Mouse (Mus musculus) gastrocnemius, adult 8-10 months (tissue): ENCODE results near the gene Carmil3. TPM values are rescaled to one million over a fixed set of nuclear protein-coding genes. Genes with fewer than 3 reads are reported as not detected.

Experiments used
- DNase-seq, 2 experiments: peaks; one replicate each; pipeline ENCODE4 v3.0.0; 2022; ENCODE audit warnings: low spot score in 2 of 2
- total RNA-seq, 4 experiments: library from RNA; stranded (reverse); gene quantifications; 2 replicates each; pipeline ENCODE4 v1.2.4; 2022

Gene Carmil3
- total RNA-seq, 4 experiments from 2014 or later: 0.38 to 0.40 (median 0.39) TPM

DNA sequence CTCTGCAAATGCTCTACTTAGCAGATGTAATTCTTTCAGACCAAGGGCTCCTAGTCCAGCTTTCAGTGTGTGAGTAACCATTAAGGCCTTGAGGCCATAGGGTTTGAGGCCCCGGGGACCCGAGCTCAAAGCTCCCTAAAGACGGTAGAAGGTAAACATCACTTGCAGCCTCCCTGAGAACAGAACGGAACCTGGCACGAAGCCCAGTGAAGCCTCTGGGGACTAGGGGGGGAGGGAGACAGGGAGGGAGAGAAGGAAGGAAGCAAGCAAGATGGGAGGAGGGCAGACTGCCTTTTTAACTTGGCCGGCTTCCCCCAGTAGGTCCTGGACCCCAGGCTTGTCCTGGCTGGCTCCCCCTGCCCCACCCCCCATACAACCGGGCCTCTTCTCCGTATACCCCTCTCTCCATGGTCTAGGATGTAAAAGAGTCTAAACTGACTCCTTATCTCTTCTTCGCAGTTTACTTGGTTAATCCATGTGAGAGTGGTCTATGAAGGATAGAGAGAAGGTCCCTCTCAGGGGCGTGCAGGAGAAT is 50.4 kb downstream of the Carmil3 start:
- DNase-seq: peak; percentile 48 to 59

DNA sequence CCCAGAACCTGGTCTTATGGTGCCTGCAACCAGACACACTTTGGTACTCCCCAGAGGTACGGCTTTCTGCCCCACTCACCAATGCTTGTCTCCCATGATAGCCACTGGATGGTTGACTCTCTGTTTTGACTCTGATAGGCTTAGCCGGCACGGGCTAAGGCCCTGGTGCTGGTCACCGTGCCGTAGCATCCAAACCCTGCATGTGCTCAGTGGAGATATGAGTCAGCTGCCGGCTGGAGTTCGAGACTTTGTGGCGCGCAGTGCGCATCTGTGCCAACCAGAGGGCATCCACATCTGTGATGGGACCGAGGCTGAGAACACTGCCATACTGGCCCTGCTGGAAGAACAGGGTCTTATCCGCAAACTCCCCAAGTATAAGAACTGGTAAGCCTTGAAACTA is 51.8 kb downstream of the Carmil3 start:
- no peak for DNase-seq

DNA sequence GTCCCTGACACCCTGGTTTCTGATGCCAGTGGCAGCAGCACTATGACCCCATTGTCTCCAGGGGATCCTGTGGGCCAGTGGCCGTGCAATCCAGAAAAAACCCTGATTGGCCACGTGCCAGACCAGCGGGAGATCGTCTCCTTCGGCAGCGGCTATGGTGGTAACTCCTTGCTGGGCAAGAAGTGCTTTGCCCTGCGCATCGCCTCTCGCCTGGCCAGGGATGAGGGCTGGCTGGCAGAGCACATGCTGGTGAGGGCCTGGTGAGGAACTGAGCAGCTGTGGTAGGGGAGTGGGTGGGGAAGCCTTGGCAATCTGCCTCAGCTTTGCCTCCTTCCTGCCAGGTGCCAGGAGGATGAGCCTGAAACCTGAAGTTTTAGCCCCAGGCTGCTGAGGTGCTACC is 53.9 kb downstream of the Carmil3 start:
- DNase-seq: no peak

DNA sequence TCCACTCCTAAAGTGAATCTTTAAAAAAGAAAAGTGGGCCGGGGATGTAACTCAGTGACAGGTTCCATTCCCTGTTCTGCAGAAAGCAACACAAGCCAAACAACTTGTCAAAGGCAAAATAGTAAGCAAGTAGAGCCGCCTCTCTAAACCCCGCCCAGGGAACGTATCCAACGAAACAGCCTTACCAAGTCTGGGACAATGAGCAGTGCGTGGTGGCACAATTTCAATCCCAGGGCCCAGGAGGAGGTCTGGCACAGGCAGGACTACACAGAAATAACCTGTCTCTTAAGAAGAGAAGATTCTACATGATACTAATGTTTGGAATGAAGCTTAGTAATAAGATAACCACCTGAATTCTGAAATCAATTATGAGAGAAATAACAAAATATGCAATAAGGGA is 59.7 kb downstream of the Carmil3 start:
- no peak for DNase-seq

DNA sequence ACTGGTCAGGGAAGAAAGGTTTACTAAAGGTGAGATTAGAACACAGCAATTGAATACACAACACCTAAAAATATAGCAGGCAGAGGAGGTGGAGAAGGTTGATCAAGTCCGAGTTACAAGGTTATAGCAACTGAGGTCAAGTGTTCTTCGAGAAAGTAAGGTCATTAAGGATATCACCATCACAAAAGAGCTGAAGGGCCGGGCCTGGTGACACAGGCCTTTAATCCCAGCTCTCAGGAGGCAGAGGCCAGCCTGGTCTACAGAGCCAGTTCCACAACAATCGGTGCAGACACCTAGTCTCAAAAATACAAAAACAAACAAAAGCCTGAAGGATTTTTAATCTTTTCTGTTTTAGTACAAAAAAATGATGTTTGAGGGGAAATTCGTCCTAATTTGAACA is 60.9 kb downstream of the Carmil3 start:
- no peak for DNase-seq

DNA sequence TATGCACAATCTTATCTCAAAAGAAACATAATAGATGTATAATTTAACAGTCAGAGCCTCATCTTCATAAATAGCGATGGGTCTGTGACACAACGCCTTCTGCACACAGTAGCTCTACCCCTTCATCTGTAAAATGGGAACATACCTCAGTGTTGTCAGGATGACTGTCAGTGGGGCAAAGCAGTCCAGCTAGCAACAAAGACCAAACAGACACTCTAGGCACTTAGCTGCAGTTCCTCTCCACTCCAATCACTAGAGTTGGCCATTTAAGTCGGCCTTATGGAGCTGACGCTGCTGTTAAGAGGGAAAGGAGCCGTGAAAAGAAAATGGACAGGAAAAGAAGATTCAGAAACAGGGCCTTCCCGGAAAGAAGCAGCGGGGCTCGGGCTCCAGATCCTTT is 61.3 kb downstream of the Carmil3 start:
- DNase-seq: no peak

DNA sequence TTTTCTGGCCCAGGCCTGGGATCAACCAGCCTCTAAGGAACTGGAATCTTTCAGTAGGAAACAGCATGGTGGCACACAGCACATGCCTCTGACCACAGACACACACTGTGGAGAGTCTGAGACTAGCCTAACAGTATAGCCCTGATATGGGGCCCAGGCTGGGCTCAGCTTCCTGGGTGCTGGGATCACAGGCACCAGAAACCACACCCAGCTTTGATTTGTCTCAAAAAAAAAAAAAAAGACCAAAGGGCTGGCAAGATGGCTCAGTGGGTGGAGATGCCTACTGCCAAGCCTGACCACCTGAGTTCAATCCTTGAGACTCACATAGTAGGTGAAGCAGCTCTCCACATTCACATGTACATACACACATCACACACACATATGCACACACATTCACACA is 64.2 kb downstream of the Carmil3 start:
- no peak for DNase-seq

DNA sequence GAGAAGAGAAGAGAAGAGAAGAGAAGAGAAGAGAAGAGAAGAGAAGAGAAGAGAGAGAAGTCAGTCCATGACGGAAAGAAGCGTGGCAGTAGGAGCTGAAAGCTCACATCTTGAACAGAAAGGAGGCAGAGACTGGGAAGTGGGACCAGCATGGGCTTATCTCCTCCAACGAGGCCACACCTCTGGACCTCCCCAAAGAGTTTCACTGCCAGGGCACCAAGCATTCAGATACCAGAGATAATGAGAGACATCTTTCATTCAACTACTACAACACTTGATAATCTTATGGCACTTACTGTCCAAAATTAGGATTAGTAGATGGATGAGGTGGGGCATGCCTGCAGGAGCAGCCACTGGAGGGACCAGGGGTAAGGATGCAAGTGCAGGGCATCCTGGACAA is 65.3 kb downstream of the Carmil3 start:
- DNase-seq: no peak

DNA sequence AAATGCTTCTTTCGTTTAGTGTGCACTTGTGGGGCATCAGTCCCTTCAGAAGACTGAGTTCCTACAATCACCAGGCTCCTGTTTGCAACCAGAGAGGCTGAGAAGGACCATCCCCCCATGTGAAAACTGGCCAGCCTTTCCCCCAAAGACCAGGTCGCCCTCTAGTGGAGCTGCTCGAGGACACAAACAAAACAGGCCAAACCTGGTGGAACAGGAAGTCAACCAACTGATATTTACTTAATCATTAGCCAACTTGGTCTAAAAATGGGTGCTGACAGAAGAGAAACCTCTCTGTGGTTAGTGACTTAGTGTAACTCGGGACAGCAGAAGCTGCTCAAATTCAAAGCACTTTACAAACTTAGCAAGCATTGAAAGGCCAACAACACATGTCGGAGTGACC is 66.6 kb downstream of the Carmil3 start:
- DNase-seq: peak; percentile 55 to 61

DNA sequence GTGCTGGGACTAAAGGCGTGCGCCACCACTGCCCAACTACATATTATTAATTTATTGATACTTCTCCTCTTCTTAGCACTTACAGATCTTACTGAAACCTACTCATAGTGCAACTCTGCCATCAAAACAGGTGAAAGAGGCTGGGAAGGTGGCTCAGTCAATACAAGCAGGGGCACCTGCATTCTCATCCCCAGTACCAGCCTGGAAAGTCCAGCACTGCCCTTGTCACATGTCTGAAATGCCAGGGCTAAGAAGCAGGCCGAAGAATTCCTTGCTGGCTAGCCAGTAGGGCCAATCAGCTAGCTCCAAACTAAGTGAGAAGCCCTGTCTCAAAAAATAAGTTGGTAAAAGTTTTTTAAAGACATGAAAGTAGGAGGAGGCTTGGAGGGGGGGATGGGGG is 67.1 kb downstream of the Carmil3 start:
- no peak for DNase-seq

Other genes starting within 250 kb of the Carmil3 start
- gene Dhrs4, start 11.9 kb upstream of the Carmil3 start, total RNA-seq: 10 to 100 TPM; 22.2 to 45.2 (median 34.7) TPM
- gene Cpne6, start 19.8 kb downstream of the Carmil3 start, total RNA-seq: not detected
- gene Nrl, start 34.3 kb downstream of the Carmil3 start, total RNA-seq: not detected
- gene Pck2, start 49.6 kb downstream of the Carmil3 start, total RNA-seq: 1 to 10 TPM; 2.0 to 3.7 (median 2.5) TPM
- 100 to 1,000 TPM; 135 to 147 (median 143) TPM for gene Dcaf11, start 69.4 kb downstream of the Carmil3 start, total RNA-seq
- not detected for gene A730061H03Rik, start 69.8 kb downstream of the Carmil3 start, total RNA-seq
- gene Fitm1, start 85.0 kb downstream of the Carmil3 start, total RNA-seq: 100 to 1,000 TPM; 275 to 317 (median 288) TPM
- 10 to 100 TPM; 63.4 to 78.7 (median 78.0) TPM for gene Psme1, start 87.5 kb downstream of the Carmil3 start, total RNA-seq
- 10 to 100 TPM; 30.6 to 41.6 (median 37.6) TPM for gene Emc9, start 94.7 kb downstream of the Carmil3 start, total RNA-seq
- 10 to 100 TPM; 50.9 to 72.8 (median 62.7) TPM for gene Psme2, start 100.5 kb downstream of the Carmil3 start, total RNA-seq
- 10 to 100 TPM; 14.8 to 18.7 (median 16.6) TPM for gene Rnf31, start 101.1 kb downstream of the Carmil3 start, total RNA-seq
- gene Irf9, start 112.9 kb downstream of the Carmil3 start, total RNA-seq: 1 to 10 TPM; 2.4 to 3.0 (median 2.5) TPM
- gene Rec8, start 127.4 kb downstream of the Carmil3 start, total RNA-seq: not detected
- 10 to 100 TPM; 80.2 to 99.8 (median 88.9) TPM for gene Ipo4, start 145.3 kb downstream of the Carmil3 start, total RNA-seq
- 1 to 10 TPM in 3 of 4 experiments, under 1 TPM in 1; 0.67 to 1.6 (median 1.5) TPM for gene Gm49378, start 147.2 kb downstream of the Carmil3 start, total RNA-seq
- gene Tm9sf1, start 153.2 kb downstream of the Carmil3 start, total RNA-seq: 10 to 100 TPM; 15.6 to 18.3 (median 17.1) TPM
- under 1 TPM in 2 of 4 experiments, not detected in 2; 0.22 to 0.29 TPM for gene Tssk4, start 159.5 kb downstream of the Carmil3 start, total RNA-seq
- 10 to 100 TPM; 18.0 to 23.1 (median 20.7) TPM for gene Mdp1, start 169.9 kb downstream of the Carmil3 start, total RNA-seq
- 1 to 10 TPM; 1.6 to 2.4 (median 1.8) TPM for gene Gmpr2, start 181.3 kb downstream of the Carmil3 start, total RNA-seq
- gene Nedd8, start 181.5 kb downstream of the Carmil3 start, total RNA-seq: 100 to 1,000 TPM; 192 to 208 (median 201) TPM
- gene Tinf2, start 191.2 kb downstream of the Carmil3 start, total RNA-seq: 10 to 100 TPM; 13.0 to 17.4 (median 14.6) TPM
- under 1 TPM in 3 of 4 experiments, not detected in 1; 0.09 to 0.12 (median 0.11) TPM for gene Tgm1, start 223.3 kb downstream of the Carmil3 start, total RNA-seq
- gene Rabggta, start 231.6 kb downstream of the Carmil3 start, total RNA-seq: 10 to 100 TPM in 2 of 4 experiments, 1 to 10 TPM in 2; 9.4 to 13.2 (median 11.0) TPM